Mouse (Mus musculus): Measurements from ENCODE around the gene Slc27a5. TPM values are rescaled to one million over a fixed set of nuclear protein-coding genes. Genes with fewer than 3 reads are reported as not detected.

Gene Slc27a5
- total and polyA plus RNA-seq, 3 experiments: 0.04 TPM; not detected in 2

DNA sequence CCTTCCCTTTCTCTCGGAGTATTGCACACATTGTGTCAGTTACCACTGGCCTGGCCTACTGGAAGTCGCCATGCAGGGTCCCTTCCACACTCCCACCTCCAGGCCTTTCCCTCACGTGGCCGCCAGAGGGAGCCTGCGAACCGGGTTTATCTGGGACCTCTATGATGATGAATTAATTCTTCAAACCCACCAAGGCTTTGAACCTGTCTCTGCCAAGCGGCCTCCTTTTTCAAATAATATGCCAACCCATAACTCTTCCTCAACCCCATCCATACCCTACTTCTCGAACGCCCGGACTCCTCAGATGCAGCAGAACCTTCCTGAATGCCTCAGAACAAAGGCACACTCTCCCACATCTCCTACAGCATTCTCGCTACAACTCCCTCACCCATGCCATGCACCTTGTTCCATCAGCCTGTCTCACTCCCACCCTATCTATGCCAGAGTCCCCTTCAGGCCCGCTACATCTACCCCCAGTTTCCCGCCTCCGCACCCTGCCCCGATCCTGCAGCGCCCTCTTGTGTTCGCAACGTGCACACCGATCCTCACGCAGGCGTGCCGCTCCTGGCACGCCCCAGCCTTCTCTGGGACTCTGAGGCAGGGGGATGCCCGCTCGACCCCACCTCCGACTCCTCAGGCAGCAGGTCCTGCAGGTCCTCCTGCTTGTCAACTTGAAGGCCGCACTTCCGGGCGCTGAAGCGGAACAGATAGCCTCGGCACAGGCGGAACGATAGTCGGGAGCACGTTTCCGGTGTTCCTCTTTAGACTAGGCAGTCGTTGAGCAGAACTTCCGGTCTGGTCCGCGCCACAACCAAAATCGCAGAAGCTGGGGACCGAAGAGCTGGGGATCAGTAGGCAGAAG is 11.4 kb upstream of the Slc27a5 start (continued):
- TF ChIP-seq GABPA (IDR thresholded peaks at IDR 0.05; ENCODE audit: insufficient replicate concordance, low read depth, low read length) (peak; percentile 47; the same call in 1 of the 2 replicates), PAX5 (IDR thresholded peaks at IDR 0.05; ENCODE audit: low read length) (no peak), EP300 (IDR thresholded peaks at IDR 0.05; ENCODE audit: low read length) (0 out of 2 replicates have a peak, but pooled peaks have one; percentile 11), RAD21 (IDR thresholded peaks at IDR 0.05; ENCODE audit: low read depth, low read length) (peak; percentile 63), SMC3 (IDR thresholded peaks at IDR 0.05; ENCODE audit: low read depth, low read length) (peak; percentile 66), NELFE (IDR thresholded peaks at IDR 0.05; ENCODE audit: low read depth, low read length) (peak; percentile 78), ZC3H11A (IDR thresholded peaks at IDR 0.05; ENCODE audit: low read depth, low read length) (peak; percentile 15; the same call in 1 of the 2 replicates), ZKSCAN1 (IDR thresholded peaks at IDR 0.05; ENCODE audit: borderline replicate concordance, low read depth, low read length) (no peak), HCFC1 (IDR thresholded peaks at IDR 0.05; ENCODE audit: low read depth, low read length) (peak; percentile 95), RCOR1 (conservative IDR thresholded peaks at IDR 0.05; ENCODE audit: low read depth, low read length) (peak; percentile 58; the same call in 1 of the 2 replicates), ETS1 (conservative IDR thresholded peaks at IDR 0.05; ENCODE audit: low read depth, low read length) (peak; percentile 64; the same call in 1 of the 2 replicates), TCF12 (IDR thresholded peaks at IDR 0.05; ENCODE audit: low read depth, low read length) (peak; percentile 91), USF2 (conservative IDR thresholded peaks at IDR 0.05; ENCODE audit: low read depth, low read length) (0 out of 2 replicates have a peak, but pooled peaks have one; percentile 6), MYC (IDR thresholded peaks at IDR 0.05; ENCODE audit: low read depth, low read length) (peak; percentile 79), MAFK (IDR thresholded peaks at IDR 0.05; ENCODE audit: insufficient replicate concordance, low read length) (no peak), UBTF (IDR thresholded peaks at IDR 0.05; ENCODE audit: low read depth, low read length) (peak; percentile 76; the same call in 1 of the 2 replicates), CTCF (conservative IDR thresholded peaks at IDR 0.05 in 1 of 2, IDR thresholded peaks at IDR 0.05 in 1 of 2; ENCODE audit: low read depth in 2 of 2, low read length in 2 of 2) (peak; percentile 57 to 85), NRF1 (IDR thresholded peaks at IDR 0.05; ENCODE audit: low read depth, low read length) (peak; percentile 73), E2F4 (IDR thresholded peaks at IDR 0.05; ENCODE audit: insufficient replicate concordance, low read depth, low read length) (peak; percentile 93)

DNA sequence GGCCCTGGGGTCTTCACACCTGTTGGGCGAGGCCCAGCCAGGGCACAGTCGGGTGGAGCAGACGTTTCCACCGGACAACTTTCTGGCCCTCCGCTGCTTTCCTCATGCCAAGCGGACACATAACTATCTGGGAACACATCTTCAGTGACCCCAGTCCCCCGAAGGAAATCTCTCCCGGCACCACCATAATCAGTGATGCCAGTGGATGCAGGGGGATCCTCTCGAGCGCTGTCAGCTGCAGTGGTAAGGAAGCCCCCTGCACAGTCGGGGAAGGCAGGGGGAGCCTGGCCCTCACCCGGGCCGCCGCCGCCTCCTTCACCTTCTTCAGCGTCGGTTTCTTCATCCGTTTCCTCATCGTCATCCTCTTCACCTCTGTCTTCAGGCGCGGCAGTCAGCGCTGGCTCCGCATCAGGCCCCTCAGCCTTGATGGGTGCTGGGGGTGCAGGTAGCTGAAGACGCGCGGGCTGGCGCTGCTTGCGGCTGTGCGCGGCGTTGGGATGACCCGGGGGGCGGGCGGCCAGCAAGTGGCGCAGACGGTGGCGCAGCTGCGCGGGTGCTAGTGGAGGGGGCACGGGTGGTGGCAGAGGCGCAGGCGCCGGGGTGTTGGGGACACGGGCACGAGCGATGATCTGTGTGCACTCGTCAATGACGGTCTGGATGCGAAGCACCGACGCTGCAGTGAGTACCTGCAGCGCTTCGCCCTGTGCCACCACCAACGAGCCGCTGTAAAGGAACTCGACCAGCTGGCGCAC is 9.5 kb upstream of the Slc27a5 start:
- in situ Hi-C loops (cut with MboI; ENCODE audit: low pct_ligation_motif_present, low pct_unique_long_range_greater_than_20kb, low sequenced_read_pairs) (loop anchor here (5.0 to 25.0 kb wide), 4 partner anchors 35 to 520 kb away; partner anchors contain the start of gene Zfp606), dilution Hi-C loops (cut with MboI; ENCODE audit: extremely low pct_ligation_motif_present, extremely low pct_unique_long_range_greater_than_20kb, low sequenced_read_pairs) (no loop called here)
- no peak overlapping the region for H3K9ac ChIP-seq (ENCODE audit: insufficient read depth, low read depth)
- peaks cover 25 to 39% of the 10 kb centered on the region in 2 experiments for H3K36me3 ChIP-seq (replicated peaks in 1 of 2; ENCODE audit: control insufficient read depth in 1 of 2, insufficient read depth in 1 of 2, low read length in 1 of 2)
- peaks cover 8 to 14% of the 10 kb centered on the region in 2 experiments; a peak in 2 of 4 replicates for H3K4me1 ChIP-seq (ENCODE audit: control insufficient read depth in 1 of 2, insufficient read depth in 2 of 2)
- DNase-seq (ENCODE audit: extremely low read depth): no peak
- no peaks in the 10 kb centered on the region for H3K27me3 ChIP-seq (replicated peaks)
- no peak for TF ChIP-seq ETS1 (conservative IDR thresholded peaks at IDR 0.05; ENCODE audit: low read depth, low read length)
- H3K9me3 ChIP-seq (replicated peaks; ENCODE audit: low read length): no peaks in the 10 kb centered on the region
- H3K79me2 ChIP-seq (replicated peaks; ENCODE audit: control insufficient read depth, extremely low read depth, insufficient read depth, poor library complexity, severe bottlenecking): 0 out of 2 replicates have a peak, but pooled peaks cover 3% of the 10 kb centered on the region
- no peak overlapping the region for H3K27ac ChIP-seq (ENCODE audit: insufficient read depth, low read depth)
- no peak overlapping the region for H3K4me2 ChIP-seq (ENCODE audit: insufficient read depth, low read depth, poor library complexity, severe bottlenecking)
- no peak overlapping the region for H3K4me3 ChIP-seq (replicated peaks in 1 of 3; ENCODE audit: low read depth in 2 of 3, low read length in 2 of 3, poor library complexity in 1 of 3)
